Mouse (Mus musculus) left cerebral cortex, adult 18-20 months (tissue): ENCODE measurements around the gene Cyp4b1. TPM values are rescaled to one million over a fixed set of nuclear protein-coding genes. Genes with fewer than 3 reads are reported as not detected.
A peak's percentile ranks its signal among the peaks of the same experiment; 100 is the strongest.
"Not testable (repeated sequence)": the region's sequence is repeated elsewhere in the genome, so short reads cannot be mapped to it uniquely, and the experiment has no call there.

Experiments used
- DNase-seq, 2 experiments: peaks; one replicate each; pipeline ENCODE4 v3.0.0; 2021 to 2022; ENCODE audit warnings: low spot score in 2 of 2, mixed read lengths in 1 of 2
- long read RNA-seq, 2 experiments: library from polyadenylated mRNA; stranded (forward); transcript quantifications; one replicate each; pipeline ENCODE4 v2.0.0; 2021
- total RNA-seq, 2 experiments: library from RNA; stranded (reverse); gene quantifications; 2 replicates each; pipeline ENCODE4 v1.2.3; 2021

Cyp4b1 gene
- total RNA-seq, result 1 to 10 TPM; 1.9 to 2.0 TPM
- long read RNA-seq, experiment 1, result 0 reads
- long read RNA-seq, experiment 2, result 0 reads

DNA sequence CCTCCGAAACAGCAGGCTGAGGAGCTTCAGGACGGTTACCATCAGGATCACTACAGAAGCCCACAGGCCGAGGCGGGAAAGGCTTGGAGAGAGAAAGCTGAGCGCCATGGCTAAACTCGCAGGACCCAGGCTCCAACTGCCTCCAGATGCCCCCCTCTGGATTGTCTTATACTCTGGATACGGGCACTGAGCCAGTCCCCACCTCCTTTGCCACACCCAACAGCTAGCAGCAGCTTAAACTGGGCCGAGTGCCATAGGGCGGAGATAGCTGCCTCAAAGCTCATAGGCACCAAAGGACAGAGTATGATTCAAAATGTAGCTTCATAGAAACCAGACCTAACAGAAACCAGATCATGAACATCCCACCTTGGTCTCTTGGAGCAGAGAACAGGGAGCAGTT lies at the start of gene Cyp4b1:
Gene Cyp4b1 (minus strand): TSS at position 144 of the 400 bp plus-strand sequence.
- DNase-seq, result no peak

DNA sequence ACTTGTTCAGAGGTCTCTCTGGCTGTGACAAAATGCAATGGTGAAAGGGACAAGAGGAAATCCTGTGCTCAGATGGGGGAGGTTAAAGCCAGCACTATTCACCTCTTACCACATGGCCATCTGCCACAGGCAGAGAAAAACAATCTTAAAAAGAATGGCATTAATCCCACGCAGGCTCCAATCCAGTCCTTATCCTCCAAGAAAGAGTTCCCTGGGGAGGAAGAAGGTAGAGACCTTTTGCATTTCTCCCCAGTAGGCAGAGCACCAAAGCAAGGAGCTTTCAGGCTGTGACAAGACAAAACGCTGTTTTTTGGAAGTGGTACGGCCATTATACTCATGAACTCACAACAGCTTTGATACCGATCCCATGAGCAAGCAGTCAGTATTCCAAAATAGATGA lies 38.8 kb upstream of the Cyp4b1 start:
- DNase-seq, result no peak

DNA sequence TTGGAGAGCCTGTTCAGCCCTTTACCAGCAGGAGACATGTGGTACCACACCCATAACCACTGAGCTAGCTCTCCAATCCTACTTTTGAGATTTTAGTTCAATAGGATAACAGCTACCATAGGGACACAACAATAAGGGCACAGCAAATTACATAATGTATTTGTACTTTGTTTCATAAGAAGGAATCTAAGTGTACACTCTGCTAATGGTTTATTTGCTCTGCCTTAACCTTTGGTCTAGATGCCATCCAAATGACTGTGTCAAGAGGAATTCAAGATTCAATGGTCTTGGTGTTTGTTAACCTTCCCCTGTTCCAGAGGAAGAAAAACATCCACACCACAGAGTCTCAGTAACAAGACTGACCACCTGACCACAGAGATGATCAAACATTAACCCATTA lies 11.7 kb upstream of the Cyp4b1 start:
- DNase-seq, result no peak

DNA sequence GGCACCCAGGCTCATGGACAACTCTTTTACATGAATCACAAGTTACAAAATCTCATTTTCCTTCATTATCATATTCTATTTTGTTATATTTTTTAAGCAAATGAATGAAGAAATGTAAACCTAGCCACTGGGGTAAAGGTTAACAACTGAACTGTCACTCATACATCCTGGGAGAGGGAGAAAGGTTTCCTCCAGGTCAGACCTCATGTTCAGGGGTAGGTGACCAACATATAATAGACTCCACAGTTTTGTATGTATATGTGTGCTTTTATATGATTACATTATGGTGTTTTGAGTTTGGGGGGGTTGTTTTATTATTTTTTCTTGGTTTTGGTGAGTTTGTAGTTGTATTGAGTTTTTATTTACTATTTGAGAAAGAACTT lies 10.3 kb upstream of the Cyp4b1 start:
- DNase-seq, result no peak

DNA sequence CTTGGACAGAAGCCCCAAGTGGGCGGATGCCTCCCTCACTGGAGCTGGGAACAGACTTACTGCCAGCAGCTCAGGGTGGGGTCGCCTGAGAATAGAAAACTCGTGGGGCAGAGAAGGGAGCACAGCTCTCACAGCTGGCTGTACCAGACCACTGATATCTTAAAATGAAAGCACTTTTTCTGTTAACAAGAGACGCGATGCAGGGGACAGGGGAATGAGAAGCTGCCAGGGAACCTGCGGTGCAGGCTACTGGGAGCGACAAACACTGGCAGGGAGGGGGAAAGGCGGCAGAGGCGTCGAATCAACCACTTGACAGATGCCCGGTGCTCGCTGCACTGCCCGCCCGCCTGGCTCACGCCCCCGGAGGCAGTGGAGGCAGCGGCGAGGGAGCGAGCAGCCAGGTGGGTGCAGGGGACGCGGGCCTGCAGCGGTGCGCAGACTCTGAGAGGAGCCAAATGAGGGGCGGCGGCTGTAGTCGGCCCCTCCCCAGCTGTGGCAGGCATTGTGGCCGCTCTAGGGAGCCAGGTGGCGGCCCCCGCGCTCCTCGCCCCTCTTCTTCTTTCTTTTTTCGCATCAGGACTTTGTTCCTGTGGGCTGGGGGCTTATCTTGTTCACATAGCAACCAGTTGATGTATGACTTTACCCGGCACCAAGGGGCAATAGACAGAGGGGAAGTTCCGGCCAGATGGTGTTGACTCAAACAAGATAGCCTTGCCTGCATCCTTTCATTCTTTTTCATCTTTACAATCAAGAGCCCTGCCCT lies 9.8 kb upstream of the Cyp4b1 start:
- peak; percentile 38 to 60 for DNase-seq

DNA sequence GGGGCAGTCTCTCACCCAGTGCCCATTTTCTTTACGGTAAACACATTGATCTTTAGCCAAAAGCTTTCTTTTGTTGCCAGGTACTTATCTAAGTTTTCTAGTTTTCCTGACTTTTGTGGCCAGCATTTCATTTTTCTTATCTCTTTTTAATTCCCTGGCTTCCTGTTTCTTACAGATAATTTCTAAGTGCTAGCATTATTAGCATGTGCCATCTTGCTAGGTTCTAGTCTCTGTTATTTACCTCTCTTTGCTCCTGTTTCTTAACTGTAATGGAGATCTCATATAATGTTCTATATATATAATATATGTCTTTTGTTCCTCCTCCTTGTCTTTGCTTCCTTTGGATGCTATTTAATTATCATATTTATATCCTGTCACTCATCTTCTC lies 9.0 kb upstream of the Cyp4b1 start:
- DNase-seq, result not testable (repeated sequence)

DNA sequence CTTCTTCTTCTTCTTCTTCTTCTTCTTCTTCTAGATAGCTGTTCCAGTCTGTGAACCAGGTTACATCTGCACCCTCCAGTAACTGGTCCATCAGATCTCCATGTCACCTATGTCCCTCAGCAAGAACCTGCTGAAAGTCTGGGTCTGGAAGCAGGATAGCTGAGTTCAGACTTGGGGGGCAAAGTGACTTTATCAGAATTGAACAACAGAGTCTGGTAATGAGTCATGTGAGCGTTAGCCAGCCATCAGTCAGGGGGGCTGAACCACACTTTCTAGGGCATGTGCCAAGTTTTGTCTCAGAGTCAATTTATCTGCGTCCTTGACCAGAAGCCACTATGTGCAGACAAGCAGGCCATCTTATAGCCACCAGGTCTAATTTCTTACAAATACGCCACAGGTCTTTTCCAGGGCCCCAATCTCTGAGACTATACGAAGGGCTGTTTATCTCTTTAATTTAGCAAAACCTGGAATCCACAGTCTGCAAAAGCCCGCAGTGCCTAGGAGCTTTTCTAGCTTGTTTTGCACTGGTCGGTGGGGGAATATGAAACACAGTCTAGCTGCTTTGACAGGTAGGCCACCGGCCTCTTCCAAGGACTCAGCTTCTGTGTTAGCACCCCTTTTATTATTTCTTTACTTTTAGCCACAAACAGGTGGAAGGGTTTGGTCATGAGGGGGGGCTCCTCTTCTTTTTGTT lies 8.5 kb upstream of the Cyp4b1 start:
- not testable (repeated sequence) for DNase-seq

DNA sequence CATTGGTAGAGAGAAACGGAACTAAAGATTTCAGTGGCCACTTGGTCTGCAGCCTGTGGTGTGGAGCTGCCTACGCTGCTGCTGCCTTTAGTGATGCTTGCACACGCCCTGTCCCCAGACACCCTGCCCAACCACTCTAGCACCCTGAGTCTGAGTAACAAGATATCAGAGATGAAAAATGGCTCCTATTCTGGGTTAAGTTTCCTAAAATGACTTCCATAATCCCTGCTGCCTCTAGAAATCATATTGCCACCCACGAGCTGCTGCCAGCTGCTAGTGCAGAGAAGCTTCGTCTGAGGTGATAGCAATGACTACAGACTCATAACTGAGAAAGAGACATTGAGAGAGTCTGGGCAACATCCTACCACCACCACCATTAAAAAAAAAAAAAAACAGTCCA lies 3.3 kb upstream of the Cyp4b1 start:
- peak; percentile 49 to 64 for DNase-seq

DNA sequence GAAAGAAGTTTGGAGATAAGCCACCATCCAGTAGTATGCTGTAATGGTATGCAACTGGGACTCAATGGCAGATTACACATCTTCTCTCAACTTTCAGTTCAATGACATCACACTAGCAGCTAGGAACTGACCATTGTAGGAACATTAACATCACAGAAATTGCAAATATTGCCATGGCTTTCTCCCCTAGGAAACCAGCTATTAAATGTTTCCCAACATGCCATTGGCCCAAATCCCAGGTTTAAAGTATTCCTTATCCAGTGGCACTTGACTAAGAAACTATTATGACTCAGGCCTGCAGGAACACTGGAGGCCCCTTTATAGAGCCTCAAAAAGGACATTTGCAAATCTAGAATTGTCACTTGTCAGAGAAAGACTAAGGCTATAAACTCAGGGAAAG lies 1.8 kb upstream of the Cyp4b1 start:
- no peak for DNase-seq

DNA sequence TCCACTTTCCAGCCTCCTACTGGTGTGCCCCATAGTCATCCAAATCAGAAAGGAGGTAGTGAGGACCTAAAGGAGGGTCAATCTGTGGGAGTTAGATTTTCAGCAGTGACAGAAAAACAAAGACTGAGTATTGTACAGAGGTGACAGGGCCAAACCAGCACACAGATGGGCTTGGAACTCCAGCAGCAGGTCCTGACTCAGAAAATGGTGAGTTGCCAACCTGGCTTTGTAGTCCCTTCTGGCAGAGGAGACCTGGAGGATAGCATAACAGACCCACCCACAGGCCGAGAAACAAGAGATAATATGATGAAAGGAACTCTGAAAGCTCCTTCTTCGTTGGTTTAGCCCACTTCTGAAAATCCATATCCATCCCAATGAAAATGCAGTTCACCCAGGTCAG lies 1.2 kb upstream of the Cyp4b1 start:
- no peak for DNase-seq

DNA sequence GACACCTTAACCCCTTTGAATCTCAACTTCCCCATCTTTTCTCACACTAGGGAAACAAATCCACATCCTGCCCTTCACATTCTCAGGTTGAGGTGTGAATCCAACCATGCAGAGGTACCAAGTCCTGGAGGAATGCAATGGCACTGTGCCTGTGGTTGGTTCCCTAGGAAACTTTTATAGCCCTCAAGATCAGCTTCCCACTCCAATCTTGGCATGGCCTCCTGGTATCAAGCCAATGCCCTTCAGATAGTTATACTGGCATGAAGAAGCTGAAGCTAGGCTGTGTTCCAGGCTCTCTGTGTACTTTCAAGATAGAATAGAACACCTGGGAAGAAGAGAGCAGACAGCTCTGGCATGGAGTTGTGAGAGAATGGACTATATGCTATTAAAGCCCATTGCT lies 2.2 kb downstream of the Cyp4b1 start:
- DNase-seq, result no peak

DNA sequence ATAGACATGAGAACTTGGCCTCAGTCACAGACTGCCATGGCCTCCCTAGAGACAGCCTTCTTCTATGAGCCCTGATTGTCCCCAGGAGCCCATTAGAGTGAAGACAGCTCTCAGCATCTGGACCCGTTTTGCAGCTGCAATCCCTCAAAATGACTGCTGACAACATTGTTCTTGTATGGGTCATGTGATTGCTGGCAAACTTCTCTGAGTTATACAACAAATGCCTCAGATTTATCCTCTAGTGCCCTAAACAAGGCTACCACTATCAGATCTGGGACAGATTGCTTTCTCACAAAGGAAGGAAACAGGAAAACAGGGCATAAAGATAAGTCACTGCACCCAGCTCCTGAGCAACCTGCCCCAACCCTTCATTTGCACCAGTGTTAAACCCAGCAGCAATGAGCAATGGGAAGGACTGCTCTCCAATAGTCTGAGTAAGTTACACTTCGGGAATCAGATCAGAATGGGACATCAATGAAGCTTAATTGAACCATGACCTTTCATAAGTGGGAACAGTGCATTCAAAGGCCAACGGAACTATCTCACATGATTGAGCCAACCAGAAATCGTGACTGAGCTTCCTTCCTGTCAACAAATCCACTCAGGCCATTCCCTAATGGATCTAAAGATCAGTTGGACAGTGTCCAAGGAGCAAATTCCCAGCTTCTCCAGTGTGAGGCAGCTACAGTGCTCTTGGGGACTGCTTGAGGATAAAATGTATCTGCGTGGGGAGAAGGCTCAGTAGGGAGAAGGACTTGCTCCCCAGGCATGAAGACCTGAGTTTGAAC lies 4.4 kb downstream of the Cyp4b1 start:
- DNase-seq, result no peak

DNA sequence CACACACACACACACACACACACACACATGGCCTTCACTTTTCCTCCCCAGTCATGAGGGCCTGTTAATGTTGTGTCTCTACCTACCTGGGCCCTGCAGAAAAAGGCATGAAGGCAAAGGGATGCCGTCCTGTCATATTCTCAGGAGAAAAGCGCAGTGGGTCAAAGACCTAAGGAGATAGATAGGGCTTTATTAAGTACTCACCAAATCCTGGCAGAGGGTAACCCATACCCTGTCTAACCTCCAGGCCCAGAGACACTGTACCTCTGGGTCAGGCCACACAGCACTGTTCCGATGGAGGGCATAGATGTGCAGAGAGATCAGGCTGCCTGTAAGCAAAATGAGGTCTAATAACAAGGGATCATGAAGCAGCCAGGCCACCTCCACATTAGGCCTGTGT lies 22.0 kb downstream of the Cyp4b1 start:
- DNase-seq, result not testable (repeated sequence)

DNA sequence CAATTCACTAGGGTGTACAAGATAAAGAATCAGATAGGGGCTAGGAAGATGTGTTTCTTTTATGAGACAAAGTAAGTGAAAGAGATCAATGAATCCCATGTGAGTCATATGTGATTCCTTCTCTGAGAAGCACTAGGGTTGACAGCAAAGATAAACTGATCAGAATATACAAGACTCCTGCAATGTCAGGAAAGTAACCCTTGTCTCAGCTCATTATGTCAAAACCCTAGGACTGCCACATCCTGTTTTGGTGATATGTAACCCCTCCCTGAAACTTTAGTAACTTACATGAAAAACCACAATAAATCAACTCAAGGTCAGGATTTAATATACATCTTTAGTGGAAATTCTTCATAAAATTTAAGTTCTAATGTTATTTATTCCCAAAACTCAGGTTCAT lies 33.5 kb downstream of the Cyp4b1 start:
- no peak for DNase-seq

DNA sequence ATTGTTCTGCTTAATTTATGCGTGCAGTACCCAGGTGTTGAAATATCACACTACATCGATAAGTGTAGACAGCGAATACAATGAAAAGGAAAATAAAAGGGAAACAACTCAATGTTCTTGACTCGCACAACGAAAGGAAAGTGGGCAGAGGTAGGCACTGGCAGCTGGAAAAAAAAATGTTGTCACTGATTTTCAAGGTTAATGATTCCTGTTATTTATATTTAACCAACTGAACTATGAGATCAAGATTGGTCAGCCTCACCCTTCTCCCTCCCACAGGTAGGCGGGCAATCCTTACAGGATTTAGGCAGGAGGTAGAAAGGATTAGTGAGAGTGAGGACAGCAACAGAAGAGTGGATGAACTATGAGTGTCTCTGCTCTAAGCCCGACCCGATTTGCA lies 46.9 kb downstream of the Cyp4b1 start, which contains the start of gene Cyp4a32:
Gene Cyp4a32 (plus strand): TSS at position 359 of the 400 bp plus-strand sequence.
- not testable (repeated sequence) for DNase-seq

DNA sequence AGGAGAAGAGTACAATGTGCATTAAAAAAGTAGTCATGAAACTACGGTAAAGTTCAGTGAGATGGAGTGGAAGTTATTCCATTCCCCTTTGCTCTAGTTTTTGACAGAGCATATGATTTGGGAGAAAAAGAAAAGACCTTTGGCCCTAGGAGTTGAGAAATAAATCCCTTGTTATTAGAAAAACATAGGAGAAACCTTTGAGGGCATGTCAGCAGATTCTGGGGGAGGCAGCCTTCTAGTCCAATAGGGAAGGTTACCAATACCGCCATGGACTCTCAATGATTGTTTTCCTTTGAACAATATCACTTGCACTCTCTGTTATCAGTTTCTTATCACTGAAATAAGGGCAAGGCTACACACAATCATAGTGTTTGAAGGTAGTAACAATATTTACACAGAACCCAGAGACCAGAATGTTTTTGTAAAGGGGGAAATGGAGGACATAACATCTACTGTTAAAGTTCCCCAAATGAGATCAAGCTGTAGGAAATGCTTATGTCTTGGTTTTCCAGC lies 50.6 kb downstream of the Cyp4b1 start:
- DNase-seq, result no peak

DNA sequence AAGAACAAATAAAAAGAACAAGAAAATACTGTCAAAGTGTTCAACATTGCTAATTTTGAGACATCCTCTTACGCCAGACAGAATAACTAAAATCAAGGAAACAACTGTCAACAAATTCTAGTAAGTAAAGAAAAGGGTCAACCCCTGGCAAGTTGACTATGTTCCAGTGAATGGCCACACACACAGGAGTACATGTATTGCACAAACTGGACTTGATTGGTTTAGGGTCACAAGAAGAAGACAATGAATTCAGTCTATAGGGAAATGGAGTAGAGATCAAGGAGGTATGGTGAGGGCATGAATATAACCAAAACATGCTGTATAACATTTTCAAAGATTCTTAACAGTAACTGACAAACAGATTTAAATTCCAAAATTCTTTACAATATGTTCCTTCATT lies 51.2 kb downstream of the Cyp4b1 start:
- no peak for DNase-seq

DNA sequence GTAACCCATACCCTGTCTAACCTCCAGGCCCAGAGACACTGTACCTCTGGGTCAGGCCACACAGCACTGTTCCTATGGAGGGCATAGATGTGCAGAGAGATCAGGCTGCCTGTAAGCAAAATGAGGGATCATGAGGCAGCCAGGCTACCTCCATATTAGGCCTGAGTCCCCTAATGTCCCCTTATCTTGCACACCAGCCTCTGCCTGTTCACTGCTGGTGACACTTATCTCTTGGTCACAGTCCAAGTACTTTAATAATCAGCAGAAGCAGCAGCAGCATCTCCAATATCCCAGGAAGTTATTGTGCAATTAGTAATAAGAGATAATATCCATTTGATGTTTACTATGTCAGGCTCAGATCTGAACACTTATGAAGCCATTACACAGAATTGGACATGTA lies 64.5 kb downstream of the Cyp4b1 start:
- no peak for DNase-seq

DNA sequence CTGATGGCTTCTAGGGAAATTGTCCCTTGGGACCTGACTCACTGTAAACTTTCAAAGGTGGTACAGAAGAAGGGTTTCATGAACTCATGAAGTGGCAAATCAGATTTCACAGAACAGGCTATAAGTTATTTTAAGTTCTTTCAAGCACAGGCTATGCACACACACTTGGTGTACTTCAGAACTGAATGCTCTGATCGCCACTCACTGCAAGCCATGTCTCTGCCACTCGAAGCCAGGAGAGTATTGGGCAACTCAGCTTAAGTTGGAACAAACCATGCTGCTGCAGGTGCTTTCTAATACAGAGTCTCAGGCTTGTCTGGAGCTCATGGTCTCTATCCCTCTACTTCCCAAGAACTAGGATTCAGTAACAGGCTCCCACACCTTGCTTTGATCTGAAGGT lies 71.7 kb downstream of the Cyp4b1 start:
- no peak for DNase-seq

DNA sequence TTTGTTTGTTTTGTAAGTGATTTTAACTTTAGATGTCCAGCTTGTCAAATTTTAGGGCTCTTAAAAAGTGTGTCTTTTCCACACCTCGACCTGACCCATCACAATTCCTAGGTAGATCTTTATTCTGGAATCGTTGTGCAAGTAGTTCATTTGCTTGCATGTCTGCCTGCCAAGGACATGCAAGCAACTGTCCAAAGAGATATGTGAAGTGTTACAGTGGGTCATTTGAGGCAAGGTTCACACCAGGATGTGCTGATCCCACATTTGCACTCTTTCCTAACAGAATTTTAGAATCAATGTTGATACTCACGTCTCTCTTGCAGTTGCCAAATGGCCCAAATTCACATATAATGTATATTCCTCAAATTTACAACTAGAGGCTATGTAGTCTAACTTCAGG lies 72.3 kb downstream of the Cyp4b1 start:
- no peak for DNase-seq
